Mouse (Mus musculus) embryonic facial prominence, embryonic 13.5 days (tissue): ENCODE data around the gene Adamts18. TPM values are rescaled to one million over a fixed set of nuclear protein-coding genes. Genes with fewer than 3 reads are reported as not detected.
A peak's percentile ranks its signal among the peaks of the same experiment; 100 is the strongest.

Experiments used
- ATAC-seq: fragments of 200-750 bp; cut with Nextera tagmentation; 2 replicates; pipeline ENCODE4 v1.8.0; 2017; ENCODE audit warnings: low read depth; ENCODE audit not compliant: insufficient number of reproducible peaks, insufficient read depth, low FRiP score, low TSS enrichment
- H3K27ac ChIP-seq: fragments of 300-500 bp; sonication (generic); 2 replicates; pipeline ENCODE4 v1.5.1; 2015; ENCODE audit warnings: moderate library complexity, mild to moderate bottlenecking, inconsistent platforms
- H3K27me3 ChIP-seq: fragments of 300-500 bp; sonication (generic); 2 replicates; pipeline ENCODE4 v1.6.1; 2015; ENCODE audit warnings: mild to moderate bottlenecking, inconsistent platforms
- H3K36me3 ChIP-seq: fragments of 300-500 bp; sonication (generic); 2 replicates; pipeline ENCODE4 v1.6.1; 2015; ENCODE audit warnings: mild to moderate bottlenecking, inconsistent platforms
- H3K4me1 ChIP-seq: fragments of 300-500 bp; sonication (generic); 2 replicates; pipeline ENCODE4 v1.6.1; 2015; ENCODE audit warnings: inconsistent platforms
- H3K4me2 ChIP-seq: fragments of 300-500 bp; sonication (generic); 2 replicates; pipeline ENCODE4 v1.6.1; 2015; ENCODE audit warnings: moderate library complexity, mild to moderate bottlenecking, inconsistent platforms
- H3K4me3 ChIP-seq: fragments of 300-500 bp; sonication (generic); 2 replicates; pipeline ENCODE4 v1.5.1; 2015; ENCODE audit warnings: mild to moderate bottlenecking, inconsistent platforms
- H3K9ac ChIP-seq: fragments of 300-500 bp; sonication (generic); 2 replicates; pipeline ENCODE4 v1.6.1; 2015; ENCODE audit warnings: mild to moderate bottlenecking, inconsistent platforms
- H3K9me3 ChIP-seq: fragments of 300-500 bp; sonication (generic); 2 replicates; pipeline ENCODE4 v1.6.1; 2016; ENCODE audit warnings: inconsistent platforms
- whole genome bisulfite sequencing: fragments of 180-500 bp; shearing (Covaris S2); methylation state at CpG from one replicate; pipeline ENCODE4 v1.1.7; 2015; ENCODE audit warnings: mixed read lengths; 5-methylcytosine and 5-hydroxymethylcytosine counted together
- polyA plus RNA-seq: library from polyadenylated mRNA; unstranded; fragments of >200 nt; fragmentation: Nextera tagmentation; extraction: Ambion mirVana; gene quantifications from 2 replicates; pipeline ENCODE4 v1.2.1, GENCODE M21; 2015

The Adamts18 gene
- 8.7 and 11.0 TPM in 2 replicates for polyA plus RNA-seq

GRCm38 (mm10) chr8:113848653-113849135 lies at the start of gene Adamts18:
Adamts18 (minus strand) TSS chr8:113848738.
- Histone ChIP-seq H3K4me3 (peak within 1 kb of the TSS; percentile 57), H3K9ac (peak within 1 kb of the TSS; percentile 75), H3K4me1 (peaks cover 27% of the 10 kb centered on the region), H3K36me3 (no peaks in the 10 kb centered on the region), H3K27me3 (peaks cover 49% of the 10 kb centered on the region), H3K9me3 (peaks cover 6% of the 10 kb centered on the region; the same call in 1 of the 2 replicates), H3K27ac (peak within 1 kb of the TSS; percentile 66), H3K4me2 (peak within 1 kb of the TSS; percentile 99)
- WGBS, result under 1% methylated on average over 32 of the region's 32 CpGs
- ATAC-seq, result peak; percentile 61; the same call in 1 of the 2 replicates

- no peak overlapping the region for H3K27ac ChIP-seq
- no peak overlapping the region for H3K4me3 ChIP-seq
- 84% methylated on average over 1 of the region's 1 CpGs for WGBS
- ATAC-seq, result no peak
- H3K4me2 ChIP-seq, result no peak overlapping the region
- no peaks in the 10 kb centered on the region for H3K36me3 ChIP-seq
- H3K9me3 ChIP-seq, result no peaks in the 10 kb centered on the region
- H3K4me1 ChIP-seq, result no peaks in the 10 kb centered on the region
- H3K9ac ChIP-seq, result no peak overlapping the region
- no peaks in the 10 kb centered on the region for H3K27me3 ChIP-seq
Observed at GRCm38 (mm10) chr8:113896446-113896845, 47.9 kb upstream of the Adamts18 start.

GRCm38 (mm10) chr8:113891376-113891775 lies 42.8 kb upstream of the Adamts18 start:
- Histone ChIP-seq H3K9me3 (no peaks in the 10 kb centered on the region), H3K36me3 (no peaks in the 10 kb centered on the region), H3K9ac (no peak overlapping the region), H3K27ac (no peak overlapping the region), H3K4me2 (no peak overlapping the region), H3K27me3 (no peaks in the 10 kb centered on the region), H3K4me3 (no peak overlapping the region), H3K4me1 (no peaks in the 10 kb centered on the region)
- ATAC-seq, result no peak
- WGBS, result 52% methylated on average over 3 of the region's 3 CpGs

GRCm38 (mm10) chr8:113886509-113886908 lies 38.0 kb upstream of the Adamts18 start:
- H3K36me3 ChIP-seq, result no peaks in the 10 kb centered on the region
- no peak overlapping the region for H3K4me2 ChIP-seq
- no peak overlapping the region for H3K9ac ChIP-seq
- no peaks in the 10 kb centered on the region for H3K4me1 ChIP-seq
- no peaks in the 10 kb centered on the region for H3K27me3 ChIP-seq
- H3K27ac ChIP-seq, result no peak overlapping the region
- no peak overlapping the region for H3K4me3 ChIP-seq
- no peak for ATAC-seq
- no peaks in the 10 kb centered on the region for H3K9me3 ChIP-seq
- WGBS, result 93% methylated on average over 3 of the region's 3 CpGs

- Histone ChIP-seq H3K9me3 (no peaks in the 10 kb centered on the region), H3K4me3 (no peak overlapping the region), H3K27me3 (no peaks in the 10 kb centered on the region), H3K4me2 (no peak overlapping the region), H3K27ac (no peak overlapping the region), H3K36me3 (no peaks in the 10 kb centered on the region), H3K4me1 (no peaks in the 10 kb centered on the region), H3K9ac (no peak overlapping the region)
- 82% methylated on average over 2 of the region's 2 CpGs for WGBS
- ATAC-seq, result no peak
Observed at GRCm38 (mm10) chr8:113885101-113885500, 36.6 kb upstream of the Adamts18 start.

GRCm38 (mm10) chr8:113883994-113884393 lies 35.5 kb upstream of the Adamts18 start:
- no peaks in the 10 kb centered on the region for H3K36me3 ChIP-seq
- WGBS, result 20% methylated on average over 7 of the region's 7 CpGs
- H3K4me2 ChIP-seq, result no peak overlapping the region
- no peak overlapping the region for H3K9ac ChIP-seq
- no peaks in the 10 kb centered on the region for H3K4me1 ChIP-seq
- H3K27ac ChIP-seq, result no peak overlapping the region
- H3K9me3 ChIP-seq, result no peaks in the 10 kb centered on the region
- no peak for ATAC-seq
- no peak overlapping the region for H3K4me3 ChIP-seq
- no peaks in the 10 kb centered on the region for H3K27me3 ChIP-seq

GRCm38 (mm10) chr8:113882558-113882957 lies 34.0 kb upstream of the Adamts18 start:
- no peak overlapping the region for H3K9ac ChIP-seq
- no peaks in the 10 kb centered on the region for H3K36me3 ChIP-seq
- H3K9me3 ChIP-seq, result no peaks in the 10 kb centered on the region
- no peaks in the 10 kb centered on the region for H3K27me3 ChIP-seq
- no peak overlapping the region for H3K4me2 ChIP-seq
- ATAC-seq, result no peak
- WGBS, result 54% methylated on average over 2 of the region's 2 CpGs
- H3K27ac ChIP-seq, result no peak overlapping the region
- no peak overlapping the region for H3K4me3 ChIP-seq
- H3K4me1 ChIP-seq, result peaks cover 5% of the 10 kb centered on the region; the same call in 1 of the 2 replicates

- Histone ChIP-seq H3K27me3 (no peaks in the 10 kb centered on the region), H3K9me3 (no peaks in the 10 kb centered on the region), H3K4me2 (no peak overlapping the region), H3K27ac (no peak overlapping the region), H3K4me3 (no peak overlapping the region), H3K4me1 (peaks cover 7% of the 10 kb centered on the region), H3K9ac (no peak overlapping the region), H3K36me3 (no peaks in the 10 kb centered on the region)
- ATAC-seq, result no peak
- 71% methylated on average over 3 of the region's 3 CpGs for WGBS
Observed at GRCm38 (mm10) chr8:113878411-113879006, 30.0 kb upstream of the Adamts18 start.

GRCm38 (mm10) chr8:113873446-113874120 lies 25.0 kb upstream of the Adamts18 start:
- Histone ChIP-seq H3K4me1 (peaks cover 7% of the 10 kb centered on the region), H3K4me3 (no peak overlapping the region), H3K4me2 (no peak overlapping the region), H3K27me3 (no peaks in the 10 kb centered on the region), H3K36me3 (no peaks in the 10 kb centered on the region), H3K27ac (no peak overlapping the region), H3K9ac (no peak overlapping the region), H3K9me3 (no peaks in the 10 kb centered on the region)
- ATAC-seq, result no peak
- 75% methylated on average over 12 of the region's 12 CpGs for WGBS

GRCm38 (mm10) chr8:113872436-113872835 lies 23.9 kb upstream of the Adamts18 start:
- no peaks in the 10 kb centered on the region for H3K9me3 ChIP-seq
- H3K27ac ChIP-seq, result no peak overlapping the region
- peaks cover 3% of the 10 kb centered on the region; the same call in 1 of the 2 replicates for H3K4me1 ChIP-seq
- H3K9ac ChIP-seq, result no peak overlapping the region
- no peak overlapping the region for H3K4me2 ChIP-seq
- H3K4me3 ChIP-seq, result no peak overlapping the region
- no peaks in the 10 kb centered on the region for H3K27me3 ChIP-seq
- no peak for ATAC-seq
- 89% methylated on average over 6 of the region's 6 CpGs for WGBS
- H3K36me3 ChIP-seq, result no peaks in the 10 kb centered on the region

GRCm38 (mm10) chr8:113866530-113866929 lies 18.0 kb upstream of the Adamts18 start:
- Histone ChIP-seq H3K4me2 (no peak overlapping the region), H3K4me1 (0 out of 2 replicates have a peak, but pooled peaks cover 4% of the 10 kb centered on the region), H3K9ac (no peak overlapping the region), H3K9me3 (0 out of 2 replicates have a peak, but pooled peaks cover 4% of the 10 kb centered on the region), H3K27me3 (no peaks in the 10 kb centered on the region), H3K36me3 (no peaks in the 10 kb centered on the region), H3K27ac (peak overlapping the region; percentile 39; the same call in 1 of the 2 replicates), H3K4me3 (no peak overlapping the region)
- no peak for ATAC-seq
- WGBS, result 79% methylated on average over 4 of the region's 4 CpGs
